Mouse (Mus musculus) kidney, adult 2 months (tissue): ENCODE measurements around the gene Gmfg.

Experiments
- CTCF ChIP-seq: fragments of 200-500 bp; conservative IDR thresholded peaks from 2 replicates; pipeline ENCODE4 v1.5.1; 2011; ENCODE audit warnings: low read depth, mild to moderate bottlenecking, control low read depth, low read length, moderate library complexity, mixed read lengths; ENCODE audit not compliant: insufficient read depth, insufficient read length
- POLR2A ChIP-seq: fragments of 200-500 bp; IDR thresholded peaks from one replicate; pipeline ENCODE4 v1.6.1; 2011; ENCODE audit warnings: low read depth, low read length, control low read depth

DNA sequence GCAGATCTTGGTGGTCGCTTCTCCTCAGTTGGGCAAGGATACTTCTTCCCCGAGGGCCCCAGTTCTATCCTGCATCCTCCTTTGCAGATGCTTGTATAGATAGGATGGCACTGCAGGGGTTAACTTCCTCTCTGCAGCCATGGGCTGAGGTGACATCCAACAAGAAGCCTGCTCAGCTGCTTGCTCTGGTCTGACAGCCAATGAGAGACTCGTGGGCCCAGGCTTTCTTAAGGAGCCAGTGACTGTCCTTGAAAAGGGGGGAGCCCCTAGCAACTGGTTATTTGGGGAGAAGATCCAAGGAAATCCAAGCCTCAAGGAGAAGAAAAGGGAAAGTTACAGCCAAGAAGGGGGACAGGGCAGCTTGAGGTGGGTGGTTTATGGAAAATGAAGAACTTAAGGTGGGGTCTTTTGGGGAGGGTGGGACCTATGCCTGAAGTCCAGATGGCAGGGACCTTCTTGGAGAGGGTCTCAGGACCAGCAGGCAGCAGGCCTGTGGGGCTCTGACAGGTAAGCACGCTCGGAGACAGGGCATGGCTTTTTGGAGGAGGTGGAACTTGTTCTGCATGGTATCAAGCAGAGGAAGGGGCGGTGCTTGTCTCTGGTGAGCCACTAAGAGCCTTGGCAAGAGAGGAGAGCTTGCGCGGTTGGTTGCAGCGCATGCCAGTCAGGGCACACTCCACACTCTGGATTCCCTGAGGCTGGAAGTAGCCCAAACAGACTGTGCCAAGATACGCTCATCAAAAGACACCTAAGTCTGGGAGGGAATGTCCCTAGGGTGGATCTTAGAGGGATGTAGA, 27.4 kb downstream of the Gmfg start:
- TF ChIP-seq CTCF (no peak), POLR2A (no peak)
